Mouse (Mus musculus) granulocyte monocyte progenitor cell, adult 5-6 weeks (primary cell): ENCODE measurements around the gene Cx3cl1. TPM values are rescaled to one million over a fixed set of nuclear protein-coding genes. Genes with fewer than 3 reads are reported as not detected.

Experiments used
- ATAC-seq: replicated peaks from 2 replicates; pipeline ENCODE4 v1.8.0; 2016; ENCODE audit warnings: mild to moderate bottlenecking, moderate TSS enrichment, inconsistent platforms; ENCODE audit not compliant: poor library complexity, severe bottlenecking
- total RNA-seq, 2 experiments: library from RNA; stranded (forward) in 1 of 2; stranded (reverse) in 1 of 2; fragments of 200-712, 200-1000 nt in 1 of 2; fragments of >200 nt in 1 of 2; fragmentation: Nextera tagmentation in 1 of 2; gene quantifications; 2 replicates each; pipeline ENCODE4 v1.2.3; 2014 to 2017

Cx3cl1 gene
- total RNA-seq, 2 experiments from 2014 or later = 1.3 TPM; not detected in 1

DNA sequence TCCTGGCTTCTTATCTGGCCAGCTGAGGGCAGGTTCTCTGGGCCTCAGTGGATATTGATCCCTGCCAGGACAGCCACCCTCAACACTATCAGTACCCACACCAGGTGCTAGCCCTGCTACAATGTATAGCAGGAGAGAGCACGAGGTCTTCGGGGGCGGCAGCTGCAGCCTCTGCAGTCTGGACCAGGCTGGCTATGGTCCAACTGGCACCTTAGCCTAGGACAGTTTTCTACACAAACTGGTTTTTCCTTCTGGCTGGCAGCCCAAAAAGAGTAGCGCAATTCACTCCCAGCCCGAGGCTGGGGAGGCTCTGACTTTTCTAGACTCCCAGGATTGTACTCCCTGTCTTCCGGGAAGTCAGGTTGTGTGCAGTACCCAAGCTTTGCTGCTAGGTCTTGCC, 864 bp upstream of the Cx3cl1 start:
- no peak for ATAC-seq

DNA sequence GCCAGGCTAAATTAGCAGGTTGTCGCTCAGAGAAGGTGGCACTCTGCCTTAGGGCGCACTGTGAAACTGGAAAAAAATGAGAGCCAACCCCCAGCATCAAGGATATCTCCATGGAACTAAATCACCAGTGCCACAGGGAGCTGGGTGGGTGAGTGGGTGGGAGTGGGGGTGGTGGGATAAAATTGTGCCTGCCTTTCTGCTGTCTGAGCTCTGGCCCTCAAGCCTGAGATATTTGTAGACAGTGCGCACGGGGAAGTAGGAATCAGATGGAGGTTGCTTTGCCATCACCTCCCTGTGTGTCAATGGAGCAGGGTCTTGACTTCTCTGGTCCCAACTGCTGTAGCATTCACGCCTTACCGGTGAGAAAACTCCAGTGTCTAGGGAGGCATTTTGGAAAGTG, 1.2 kb downstream of the Cx3cl1 start:
- no peak for ATAC-seq

DNA sequence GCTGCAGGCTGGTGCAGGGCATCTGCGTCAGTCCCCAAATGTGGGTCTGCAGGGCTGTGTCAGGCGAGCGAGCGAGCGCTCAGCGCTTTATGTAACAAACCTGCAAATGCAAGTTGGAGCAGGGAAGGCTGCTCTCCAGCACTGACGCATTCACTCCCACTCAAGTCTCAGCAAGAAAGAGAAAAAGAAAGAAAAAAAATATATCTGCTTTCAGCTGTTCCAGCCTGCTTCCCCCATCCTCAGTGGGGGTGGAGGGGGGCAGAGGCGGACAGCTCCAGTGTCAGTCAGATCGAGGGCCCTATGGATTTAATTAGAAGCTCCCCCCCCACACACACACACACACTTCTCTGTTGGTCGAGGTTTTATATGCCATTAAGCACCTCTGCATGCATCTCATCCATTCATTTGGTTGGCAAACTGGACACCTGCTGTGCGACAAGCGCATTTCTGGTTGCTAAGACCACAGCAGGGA, 1.9 kb downstream of the Cx3cl1 start:
- no peak for ATAC-seq

DNA sequence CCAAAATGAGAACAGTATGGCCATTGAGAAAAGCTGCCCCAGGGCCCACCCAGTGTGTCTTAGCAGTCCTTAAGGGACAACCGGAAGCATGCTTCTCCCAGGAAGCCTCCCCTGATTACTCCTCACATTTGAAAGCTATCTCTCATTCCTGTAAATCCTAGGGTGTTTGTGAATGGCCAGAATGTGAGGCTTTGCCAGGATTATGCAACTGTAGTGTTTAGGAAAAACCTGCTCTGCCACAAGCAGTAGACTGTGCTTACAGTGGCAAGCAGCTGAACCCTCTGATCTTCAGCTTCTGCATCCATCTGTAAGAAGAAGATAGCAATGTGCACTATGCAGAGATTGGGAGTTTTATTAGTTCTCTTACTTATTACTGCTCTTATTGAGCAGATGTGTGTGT, 2.8 kb downstream of the Cx3cl1 start:
- ATAC-seq = no peak

DNA sequence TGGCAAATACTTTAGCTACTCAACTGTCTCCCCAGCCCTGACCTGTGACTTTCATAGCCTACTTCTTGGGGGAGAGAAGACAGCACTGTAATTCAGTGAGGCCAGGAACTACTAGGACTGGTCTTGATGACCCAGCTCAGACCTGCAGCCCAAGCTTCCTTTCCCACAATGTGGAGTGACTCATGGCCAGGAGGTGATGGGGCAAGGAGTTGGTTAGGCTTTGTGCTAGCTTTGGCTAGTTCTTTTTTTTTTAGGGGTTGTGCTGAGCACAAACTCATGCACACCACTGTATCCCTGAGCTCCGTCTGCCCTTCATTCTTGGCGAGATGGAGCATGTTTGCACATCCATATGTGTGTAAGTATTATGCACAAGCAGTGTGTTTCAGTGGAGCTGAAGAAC, 4.5 kb downstream of the Cx3cl1 start:
- no peak for ATAC-seq

DNA sequence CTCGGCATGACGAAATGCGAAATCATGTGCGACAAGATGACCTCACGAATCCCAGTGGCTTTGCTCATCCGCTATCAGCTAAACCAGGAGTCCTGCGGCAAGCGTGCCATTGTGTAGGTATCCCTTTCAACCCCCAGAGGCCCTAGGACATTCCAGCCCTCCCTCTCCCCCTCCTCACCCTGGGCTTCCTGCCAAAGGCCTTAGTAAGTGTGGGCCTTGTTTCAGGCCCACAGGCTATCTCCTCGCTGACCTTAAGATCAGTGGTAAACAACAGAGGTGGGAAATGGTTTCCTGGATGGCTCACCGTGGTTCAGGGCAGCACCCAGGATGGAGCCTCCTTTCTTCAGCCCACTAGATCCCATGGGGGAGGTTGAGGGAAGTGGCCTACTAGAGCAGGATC, 6.2 kb downstream of the Cx3cl1 start:
- no peak for ATAC-seq

DNA sequence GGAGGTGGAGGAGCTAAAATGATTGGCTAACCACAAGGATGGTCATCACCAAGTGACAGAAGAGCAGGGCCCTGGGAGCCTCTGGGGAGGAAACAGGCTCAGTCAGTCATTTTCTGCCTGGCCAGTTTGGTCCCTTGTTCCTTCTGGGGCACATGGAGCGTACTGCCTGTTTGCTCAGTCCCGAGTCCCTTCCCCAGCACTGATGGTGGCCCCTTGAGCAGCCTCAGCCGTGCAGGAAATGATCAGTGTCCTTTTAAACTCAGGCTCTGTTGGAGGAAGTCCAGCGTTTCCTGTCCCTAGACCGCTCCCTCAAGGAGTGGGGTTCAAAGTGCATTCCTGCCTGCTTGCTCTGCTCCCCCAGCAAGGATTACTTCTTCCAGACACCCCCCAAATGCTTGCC, 6.7 kb downstream of the Cx3cl1 start:
- peak; percentile 69 for ATAC-seq

DNA sequence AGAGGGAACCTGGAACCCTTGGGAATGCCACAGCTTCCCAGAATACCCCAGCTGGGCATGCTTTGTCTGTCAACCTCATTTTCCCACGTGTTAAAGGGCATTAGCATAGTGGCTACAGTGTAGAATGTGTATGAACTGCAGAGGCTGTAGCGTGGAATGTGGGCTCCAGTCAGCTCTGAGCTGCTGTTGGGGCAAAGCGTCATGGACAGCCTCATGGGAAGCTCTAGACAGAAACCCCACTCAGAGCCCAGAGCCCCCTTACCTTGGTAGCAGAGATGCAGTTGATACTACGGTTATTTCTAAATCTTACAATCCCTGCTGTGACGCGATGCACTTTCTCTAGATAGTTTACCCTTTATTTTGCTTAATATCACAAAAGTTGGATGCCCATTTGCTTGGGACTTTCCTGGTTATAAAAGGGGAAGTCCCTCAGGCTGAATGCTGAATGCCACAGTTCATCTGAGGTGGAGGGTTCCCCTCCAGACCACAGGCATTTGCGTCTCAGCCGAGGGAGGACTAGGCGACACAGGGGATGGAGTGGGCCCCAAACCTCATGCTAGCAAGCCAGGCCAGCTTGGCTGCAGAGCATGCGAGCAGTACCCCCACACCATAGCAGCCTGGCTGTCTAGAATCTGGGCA, 7.2 kb downstream of the Cx3cl1 start:
- ATAC-seq = peak; percentile 81

DNA sequence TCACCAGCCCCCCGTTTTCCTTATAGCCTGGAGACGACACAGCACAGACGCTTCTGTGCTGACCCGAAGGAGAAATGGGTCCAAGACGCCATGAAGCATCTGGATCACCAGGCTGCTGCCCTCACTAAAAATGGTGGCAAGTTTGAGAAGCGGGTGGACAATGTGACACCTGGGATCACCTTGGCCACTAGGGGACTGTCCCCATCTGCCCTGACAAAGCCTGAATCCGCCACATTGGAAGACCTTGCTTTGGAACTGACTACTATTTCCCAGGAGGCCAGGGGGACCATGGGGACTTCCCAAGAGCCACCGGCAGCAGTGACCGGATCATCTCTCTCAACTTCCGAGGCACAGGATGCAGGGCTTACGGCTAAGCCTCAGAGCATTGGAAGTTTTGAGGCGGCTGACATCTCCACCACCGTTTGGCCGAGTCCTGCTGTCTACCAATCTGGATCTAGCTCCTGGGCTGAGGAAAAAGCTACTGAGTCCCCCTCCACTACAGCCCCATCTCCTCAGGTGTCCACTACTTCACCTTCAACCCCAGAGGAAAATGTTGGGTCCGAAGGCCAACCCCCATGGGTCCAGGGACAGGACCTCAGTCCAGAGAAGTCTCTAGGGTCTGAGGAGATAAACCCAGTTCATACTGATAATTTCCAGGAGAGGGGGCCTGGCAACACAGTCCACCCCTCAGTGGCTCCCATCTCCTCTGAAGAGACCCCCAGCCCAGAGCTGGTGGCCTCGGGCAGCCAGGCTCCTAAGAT, 7.9 kb downstream of the Cx3cl1 start:
- no peak for ATAC-seq

DNA sequence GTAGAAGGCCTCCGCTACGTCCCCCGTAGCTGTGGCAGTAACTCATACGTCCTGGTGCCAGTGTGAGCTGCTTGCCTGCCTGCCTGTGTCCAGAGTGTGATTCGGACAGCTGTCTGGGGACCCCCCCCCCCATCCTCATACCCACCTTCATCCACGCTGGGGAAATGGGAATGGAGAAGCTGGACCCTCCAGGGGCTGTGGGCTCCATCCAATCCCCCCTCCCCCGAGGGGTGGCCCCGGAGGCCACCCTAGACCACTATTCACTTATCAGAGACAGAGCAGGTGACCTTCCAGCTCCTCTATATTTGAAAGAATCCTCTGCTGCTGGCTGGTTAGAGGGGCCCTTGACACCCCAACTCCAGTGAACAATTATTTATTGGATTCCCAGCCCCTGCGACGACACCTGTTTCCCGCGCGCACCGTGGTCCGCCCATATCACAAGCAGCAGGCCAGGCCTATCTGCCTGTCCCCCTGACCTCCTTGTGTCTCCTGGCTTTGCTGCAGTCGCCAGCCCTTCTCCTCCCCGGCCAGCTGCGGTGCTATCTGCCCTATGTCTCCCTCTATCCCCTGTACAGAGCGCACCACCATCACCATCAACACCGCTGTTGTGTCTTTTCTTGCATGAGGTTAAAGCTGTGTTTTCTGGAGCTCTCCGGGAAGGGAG, 8.8 kb downstream of the Cx3cl1 start:
- ATAC-seq = no peak

DNA sequence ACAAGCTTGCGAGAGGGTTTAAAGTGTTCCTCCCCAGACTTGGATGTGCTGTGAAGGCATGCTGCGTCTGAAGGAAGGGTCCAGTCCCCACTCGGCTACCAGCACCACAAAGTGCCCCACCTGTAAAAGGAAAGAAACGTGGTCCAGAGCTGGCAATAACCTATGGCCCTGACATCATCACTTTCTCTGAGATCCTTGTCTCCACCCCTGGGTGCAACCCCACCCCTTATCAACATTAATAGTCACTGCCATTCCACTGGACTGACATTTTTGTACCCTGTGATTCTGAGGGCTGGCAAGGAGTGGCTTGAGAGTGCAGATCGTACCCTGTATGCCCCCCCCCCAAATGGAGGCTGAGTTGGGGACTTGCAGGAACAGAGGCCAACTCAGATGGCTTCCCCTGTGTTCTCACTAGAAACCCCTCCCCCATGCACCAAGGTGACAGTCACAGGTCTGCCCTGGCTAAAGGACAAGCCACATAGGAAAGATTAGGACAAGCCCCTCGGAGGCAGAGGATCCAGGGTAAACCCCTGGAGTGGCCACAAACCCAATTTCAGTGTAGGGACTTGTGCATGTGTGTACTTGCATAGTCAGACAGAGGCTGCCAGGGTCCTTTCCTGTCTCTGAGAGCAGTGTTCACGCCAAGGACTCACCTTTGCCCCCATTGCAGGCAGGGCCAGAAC, 9.5 kb downstream of the Cx3cl1 start:
- no peak for ATAC-seq

DNA sequence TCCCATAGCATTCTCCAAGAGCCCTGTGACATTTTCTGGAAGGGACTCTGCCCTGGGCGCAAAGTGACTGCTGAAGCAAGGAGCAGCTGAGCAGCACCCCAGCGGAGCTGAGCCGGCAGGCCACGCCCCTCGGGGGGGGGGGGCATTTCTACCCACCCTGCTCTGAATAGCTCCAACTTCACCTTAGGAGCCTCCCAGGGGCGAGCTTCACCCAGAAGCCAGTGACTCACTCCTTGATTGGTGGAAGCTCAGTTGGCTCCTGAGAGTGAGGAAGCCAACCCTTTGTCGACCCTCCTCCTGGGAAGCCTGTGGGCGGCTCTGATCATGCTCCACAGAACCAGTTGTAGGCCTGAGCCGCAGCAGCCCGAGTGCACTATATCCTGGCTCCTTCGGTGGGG, 10.0 kb downstream of the Cx3cl1 start:
- no peak for ATAC-seq

DNA sequence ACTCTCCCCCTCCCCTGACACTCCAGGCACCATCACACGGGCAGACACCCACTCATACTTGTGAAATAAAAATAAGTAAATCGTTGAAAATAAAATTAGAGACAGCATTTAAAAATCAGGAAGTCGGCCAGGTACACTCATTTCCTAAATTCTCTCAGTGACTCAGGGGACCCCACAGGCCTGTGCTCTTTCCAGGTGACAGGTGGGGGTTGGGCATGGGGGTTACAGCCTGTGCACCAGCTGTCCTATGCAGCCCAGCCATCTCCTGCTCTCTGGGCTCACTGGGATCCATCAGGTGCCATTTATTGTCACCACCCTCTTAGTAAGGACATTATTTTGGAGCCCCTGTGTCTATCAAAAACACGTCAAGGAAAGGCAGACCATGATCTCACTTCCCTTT, 12.1 kb downstream of the Cx3cl1 start:
- ATAC-seq = no peak

DNA sequence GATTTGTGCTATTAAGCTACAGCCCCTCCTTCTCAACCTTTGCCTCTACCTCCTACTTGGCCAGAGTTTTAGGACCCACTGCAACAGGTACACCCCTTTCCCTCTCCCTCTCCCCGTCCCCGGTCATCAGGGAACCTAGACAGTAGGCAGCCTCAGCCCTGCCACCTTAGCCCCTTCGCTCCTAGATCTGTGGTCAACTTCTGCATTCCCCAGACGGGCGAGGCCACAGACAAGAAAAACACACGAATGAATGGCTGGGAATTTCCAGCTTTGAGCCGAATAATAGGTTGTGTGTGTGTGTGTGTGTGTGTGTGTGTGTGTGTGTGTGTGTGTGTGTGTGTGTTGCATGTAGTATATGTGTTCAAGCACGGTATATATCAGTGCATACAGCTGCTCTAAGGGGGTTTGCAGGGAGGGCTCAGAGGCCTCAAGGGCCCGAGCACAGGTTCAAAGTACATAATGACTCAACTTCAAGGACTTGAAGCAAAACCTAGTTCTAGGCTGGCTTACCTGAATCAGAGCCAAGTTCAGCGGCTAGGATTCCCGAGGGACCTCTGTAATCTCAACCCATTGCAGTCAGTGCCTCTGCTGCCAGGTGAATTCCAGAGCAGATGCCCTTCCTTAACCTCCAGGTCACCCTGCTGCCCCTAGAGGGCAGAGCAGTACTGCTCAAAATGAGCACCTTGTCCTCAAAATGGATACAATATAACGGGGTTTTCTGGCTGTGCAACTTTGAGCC, 13.6 kb downstream of the Cx3cl1 start:
- peak; percentile 75 for ATAC-seq

DNA sequence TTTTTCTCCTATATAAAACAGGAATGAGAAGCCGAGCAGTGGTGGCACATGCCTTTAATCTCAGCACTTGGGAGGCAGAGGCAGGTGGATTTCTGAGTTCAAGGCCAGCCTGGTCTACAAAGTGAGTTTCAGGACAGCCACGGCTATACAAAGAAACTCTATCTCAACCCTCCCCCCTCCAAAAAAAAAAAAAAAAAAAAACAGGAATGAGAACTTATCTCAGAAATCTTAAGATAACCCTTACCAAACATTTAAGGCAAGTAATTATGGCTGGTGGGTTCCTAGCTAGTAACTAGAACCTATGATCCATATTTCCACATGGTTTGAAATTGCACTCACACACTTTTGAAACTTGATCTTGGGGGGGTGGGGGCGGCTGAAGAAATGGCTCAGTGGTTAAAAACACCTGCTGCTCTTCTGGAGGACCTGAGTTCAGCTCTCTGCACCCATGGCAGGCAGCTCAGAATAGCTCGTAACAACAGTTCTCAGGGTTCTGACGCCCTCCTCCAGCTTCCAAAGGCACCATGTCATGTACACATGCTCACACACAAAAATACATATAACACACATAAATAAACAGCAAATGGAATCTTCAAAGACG, 14.3 kb downstream of the Cx3cl1 start:
- ATAC-seq = no peak

DNA sequence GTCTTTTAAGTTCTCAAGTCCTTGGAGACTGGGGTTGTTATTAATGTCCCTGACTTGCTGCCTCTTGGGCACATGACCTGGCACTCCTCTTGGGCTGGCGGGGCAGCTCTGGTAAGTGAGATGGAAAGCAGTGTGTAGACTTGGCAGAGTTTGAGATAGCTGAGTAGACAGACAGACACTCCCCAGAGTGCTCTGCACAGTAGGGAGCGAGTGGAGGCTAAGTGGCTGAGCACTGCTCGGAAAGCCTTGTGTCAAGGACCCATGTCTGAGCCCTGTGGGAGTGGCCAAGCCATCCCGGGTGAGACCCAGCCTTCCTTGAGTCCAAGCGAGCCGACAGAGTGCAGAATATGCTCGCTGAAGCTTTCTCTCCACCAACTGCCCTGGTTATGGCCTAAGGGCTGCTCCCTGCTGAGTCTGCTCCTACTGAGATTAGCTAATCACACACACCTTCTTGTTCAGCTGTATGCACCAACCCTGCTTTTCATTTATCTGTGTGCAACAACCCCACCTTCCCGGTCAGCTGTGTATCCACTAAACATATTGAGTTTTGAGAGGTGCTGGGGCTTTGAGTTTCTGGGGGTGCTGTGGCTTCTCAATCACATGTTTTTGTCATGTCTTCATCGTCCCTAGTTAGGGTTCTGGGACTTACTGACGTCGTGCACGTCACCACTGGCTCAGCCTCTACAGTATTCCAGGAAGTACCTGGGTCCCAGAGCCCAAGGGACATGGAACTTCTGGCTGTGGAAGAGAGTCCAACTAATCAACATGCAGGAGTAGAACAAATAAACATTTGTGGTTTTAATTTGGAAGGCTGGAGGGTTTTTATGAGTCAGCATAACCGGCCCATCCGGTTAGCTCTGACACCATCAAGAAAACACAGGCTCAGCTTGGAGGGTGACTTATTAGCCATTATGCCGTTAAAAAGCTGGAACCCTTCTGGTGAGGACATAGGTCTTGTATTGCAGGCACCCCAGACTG, 16.0 kb downstream of the Cx3cl1 start:
- no peak for ATAC-seq

DNA sequence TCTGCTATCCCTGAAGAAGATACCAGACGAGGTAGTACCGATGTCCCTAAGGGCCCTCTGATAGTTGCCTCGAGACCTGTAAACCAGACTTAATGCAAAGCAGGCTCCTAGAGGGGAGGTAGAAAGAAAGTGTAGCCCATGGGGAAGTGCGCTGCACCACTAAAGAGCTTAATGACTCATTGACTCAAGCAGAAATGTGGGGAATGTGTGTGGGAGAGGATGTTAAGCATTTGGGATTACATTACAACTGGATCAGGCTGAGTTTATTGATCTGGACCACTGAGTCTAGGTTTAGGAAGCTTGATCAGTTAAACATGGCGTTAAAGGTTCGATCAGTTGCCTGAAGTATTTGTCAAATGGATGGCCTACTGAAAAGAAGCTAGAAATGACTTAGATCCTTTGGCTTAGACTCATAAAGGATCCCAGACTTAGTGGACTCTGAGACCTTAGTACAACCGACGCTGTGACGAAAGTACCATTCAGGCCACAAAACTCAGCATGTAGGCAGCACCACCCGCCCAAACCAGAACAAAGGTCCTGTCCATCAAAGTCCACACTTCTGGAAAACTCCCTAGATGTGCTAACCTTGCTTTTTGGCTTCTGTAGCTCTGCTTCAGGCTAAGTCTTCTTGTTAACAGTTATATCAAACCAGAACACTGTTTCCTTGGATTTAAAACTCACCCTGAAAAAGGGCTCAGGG, 17.6 kb downstream of the Cx3cl1 start:
- no peak for ATAC-seq

DNA sequence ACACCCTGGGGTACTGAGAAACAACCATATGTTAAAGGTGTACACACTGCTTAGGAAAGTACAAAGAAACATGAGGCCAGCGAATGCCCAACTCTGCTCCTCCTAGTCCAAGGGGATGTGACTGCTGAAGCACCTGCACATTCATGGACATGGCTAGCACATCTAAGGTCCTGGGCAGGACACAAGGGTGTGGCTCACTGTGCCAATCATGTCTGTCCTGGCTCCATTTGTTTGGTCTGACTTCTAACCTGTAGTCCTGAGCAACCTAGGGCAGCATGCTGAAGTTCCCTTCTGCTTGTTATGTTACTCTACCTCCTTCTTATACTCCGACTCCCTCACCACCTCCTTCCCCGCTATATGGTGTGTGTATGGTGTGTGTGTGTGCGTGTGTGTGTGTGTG, 22.6 kb downstream of the Cx3cl1 start:
- no peak for ATAC-seq
